Mouse (Mus musculus) kidney, postnatal 36 days (tissue): ENCODE data around the gene Ccm2.

Experiments used
- DNase-seq, 2 experiments: peaks; one replicate each; pipeline ENCODE4 v3.0.0; 2021 to 2022; ENCODE audit warnings: mixed read lengths in 2 of 2

Gene Ccm2

GRCm38 (mm10) chr11:6605021-6605481 lies 58.4 kb downstream of the Ccm2 start:
- DNase-seq = no peak

DNA sequence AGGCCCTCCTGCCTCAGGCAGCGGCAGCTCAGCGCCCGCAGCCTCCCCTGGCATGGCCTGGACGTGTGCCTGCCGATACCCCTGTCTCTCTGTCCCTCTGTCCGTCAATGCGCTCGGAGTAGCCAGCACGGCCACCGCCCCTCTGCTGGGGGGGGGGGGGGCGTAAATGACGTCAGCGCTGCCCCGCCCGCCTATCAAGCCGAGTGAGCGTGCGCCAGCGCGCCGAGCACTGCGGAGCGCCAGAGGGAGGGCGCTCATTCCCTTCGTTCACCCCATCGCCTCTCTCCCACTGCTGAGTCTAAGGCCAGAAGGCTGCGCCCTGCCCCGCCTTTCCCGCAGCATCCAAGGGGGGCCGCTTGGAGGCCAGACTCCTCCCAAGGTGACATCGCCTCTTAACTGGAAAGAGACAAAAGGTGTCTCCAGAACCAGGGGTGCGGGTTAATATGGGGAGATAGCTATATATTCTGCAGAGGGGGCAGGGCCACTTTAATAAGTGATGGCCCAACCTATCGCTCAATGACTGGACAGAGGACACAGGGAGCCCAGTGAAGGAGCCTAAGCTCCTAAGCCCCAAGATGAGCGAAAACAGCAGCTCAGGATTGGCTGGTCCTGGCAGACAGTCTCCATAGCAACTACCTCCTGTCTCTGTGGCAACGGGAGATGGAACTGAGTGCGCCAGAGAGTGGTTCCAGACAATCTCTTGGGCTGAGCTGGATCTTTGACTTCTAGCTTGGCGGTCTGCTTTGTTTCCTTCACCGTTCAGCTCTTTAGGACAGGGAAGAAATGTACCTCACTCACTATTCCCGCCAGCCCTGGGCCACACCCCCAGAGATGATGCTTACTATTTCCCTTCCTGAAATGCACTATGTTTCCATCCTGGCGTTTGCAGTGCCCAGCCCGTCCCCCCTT lies 59.1 kb downstream of the Ccm2 start, which contains the start of gene Nacad:
Gene Nacad, minus strand, starts transcription at position 563 of the 909 bp plus-strand sequence.
- peak in 1 of 2 experiments; percentile 29 for DNase-seq

GRCm38 (mm10) chr11:6615250-6616205 lies 68.8 kb downstream of the Ccm2 start:
- peak; percentile 33 to 57 for DNase-seq

DNA sequence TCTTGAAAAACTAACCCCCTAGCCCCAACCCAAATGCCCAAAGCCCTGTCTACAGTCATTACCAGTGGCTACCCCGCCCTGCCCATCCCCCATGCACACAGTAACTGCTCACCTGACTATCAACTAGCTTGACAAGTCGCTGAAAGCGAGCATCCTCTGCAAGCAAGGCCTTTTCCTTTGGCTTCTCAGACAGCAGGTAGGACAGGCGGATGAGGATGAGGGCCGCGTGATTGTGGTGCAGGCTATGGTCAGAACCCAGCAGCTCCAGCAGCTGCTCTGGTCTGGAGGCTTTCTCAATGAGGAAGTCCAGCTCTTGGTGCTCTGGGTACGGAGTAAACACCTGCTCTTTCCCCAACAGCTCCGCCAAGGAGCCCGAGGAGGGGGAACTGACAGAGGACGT lies 77.0 kb downstream of the Ccm2 start:
- no peak for DNase-seq

- no peak for DNase-seq
Observed at GRCm38 (mm10) chr11:6624619-6625382, 78.1 kb downstream of the Ccm2 start.

DNA sequence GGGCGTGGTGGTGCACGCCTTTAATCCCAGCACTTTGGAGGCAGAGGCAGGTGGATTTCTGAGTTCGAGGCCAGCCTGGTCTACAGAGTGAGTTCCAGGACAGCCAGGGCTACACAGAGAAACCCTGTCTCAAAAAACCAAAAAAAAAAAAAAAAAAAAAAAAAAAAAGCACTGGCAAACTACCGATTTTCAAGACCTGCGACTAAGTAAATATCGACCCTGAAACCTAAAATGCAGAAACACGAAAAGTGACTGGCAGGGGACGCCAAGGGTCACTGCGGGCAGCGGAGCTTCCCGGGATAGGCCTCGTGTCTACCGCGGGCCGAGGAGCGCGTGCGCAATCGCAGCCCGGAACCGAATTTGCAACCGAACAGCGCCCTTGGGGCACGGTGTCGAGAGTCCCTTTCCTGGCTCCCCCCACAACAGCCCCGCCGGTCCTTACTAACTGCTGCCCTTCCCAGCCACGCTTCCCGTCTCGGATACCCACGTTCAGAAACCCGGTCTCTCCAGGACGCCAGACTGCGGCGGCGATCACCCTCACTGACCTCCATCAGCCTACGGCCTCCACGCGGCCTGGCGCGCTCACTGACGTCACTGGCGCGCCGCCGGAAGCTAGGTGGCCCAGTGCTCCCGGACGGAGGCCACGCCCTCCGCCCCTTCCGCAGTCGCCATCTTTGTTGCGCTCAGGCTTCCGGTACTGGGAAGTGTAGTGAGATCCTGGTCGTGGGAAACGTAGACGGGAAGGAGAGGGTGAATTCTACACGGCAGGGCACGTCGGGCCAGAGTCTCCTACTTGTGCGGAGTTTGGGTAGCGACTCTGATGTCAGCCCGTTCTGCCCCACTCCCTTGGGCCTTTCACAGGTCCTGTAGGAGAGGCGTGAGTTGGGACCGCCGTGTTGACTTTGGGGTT lies 79.0 kb downstream of the Ccm2 start, which contains the start of gene Tbrg4:
Gene Tbrg4, minus strand, starts transcription at position 590 of the 910 bp plus-strand sequence.
- DNase-seq = peak; percentile 95 to 97

GRCm38 (mm10) chr11:6626388-6626772 lies 79.7 kb downstream of the Ccm2 start:
- no peak for DNase-seq

GRCm38 (mm10) chr11:6627731-6628130 lies 81.0 kb downstream of the Ccm2 start:
- DNase-seq = no peak

DNA sequence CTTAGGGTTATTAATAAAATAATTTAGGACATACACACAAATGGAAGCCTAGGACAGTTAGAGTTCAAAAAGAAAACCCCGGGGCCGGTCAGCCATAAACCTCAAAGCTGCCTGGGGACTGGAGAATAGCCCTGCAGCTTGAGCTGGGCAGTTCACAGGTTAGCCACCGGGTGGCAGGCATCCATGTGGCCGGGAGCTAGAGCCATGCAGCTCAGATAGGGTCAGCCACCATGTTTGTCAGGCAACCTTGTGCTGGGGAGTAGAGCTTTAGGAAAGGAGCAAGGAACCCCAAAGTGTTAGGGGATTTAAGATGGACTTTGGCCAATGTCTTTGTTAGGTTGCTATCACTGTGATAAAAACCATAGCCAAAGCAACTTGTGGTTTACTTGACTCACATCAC lies 81.9 kb downstream of the Ccm2 start:
- peak; percentile 42 to 82 for DNase-seq

DNA sequence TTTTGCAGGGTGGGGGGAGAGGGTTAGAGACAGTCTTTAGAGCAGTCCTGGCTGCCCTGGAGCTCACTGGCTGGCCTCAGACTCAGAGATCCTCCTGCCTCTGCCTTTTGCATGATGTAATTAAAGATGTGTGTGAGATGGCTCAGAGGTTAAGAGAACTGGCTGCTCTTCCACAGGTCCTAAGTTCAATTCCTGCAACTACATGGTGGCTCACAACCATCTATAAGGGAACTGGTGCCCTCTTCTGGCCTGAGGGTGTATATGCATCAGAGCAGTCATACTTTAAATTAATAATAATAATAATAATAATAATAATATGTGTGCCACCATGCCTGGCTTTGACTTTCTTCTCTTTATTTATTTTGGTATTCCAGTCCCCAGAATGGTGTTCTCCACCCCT lies 83.0 kb downstream of the Ccm2 start:
- DNase-seq = peak; percentile 11 to 46

GRCm38 (mm10) chr11:6636150-6636549 lies 89.5 kb downstream of the Ccm2 start:
- DNase-seq = no peak

GRCm38 (mm10) chr11:6638537-6638936 lies 91.8 kb downstream of the Ccm2 start, which contains the start of gene Wap:
TSS of gene Wap (minus strand) at chr11:6638637.
- no peak for DNase-seq

DNA sequence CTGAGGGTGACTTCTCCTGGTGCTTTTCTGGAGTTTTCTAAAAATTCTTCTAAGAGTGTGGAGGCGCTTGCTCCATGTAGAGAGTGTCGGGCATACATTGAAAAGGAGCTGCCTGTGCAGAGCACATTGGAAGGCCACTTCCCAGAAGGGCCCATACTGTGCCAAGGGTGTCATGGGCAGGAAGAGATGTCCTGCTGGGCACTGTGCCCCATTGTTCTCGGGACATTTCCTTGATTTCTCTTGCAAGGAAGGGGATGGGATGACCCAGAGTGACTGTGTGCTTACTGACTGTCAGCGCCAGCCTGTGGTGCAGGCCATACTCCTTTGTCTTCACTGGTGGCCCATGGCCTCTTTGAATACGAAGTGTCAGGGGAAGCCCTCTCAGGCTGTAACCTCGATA lies 92.4 kb downstream of the Ccm2 start:
- no peak for DNase-seq

- no peak for DNase-seq
Observed at GRCm38 (mm10) chr11:6644566-6644965, 97.9 kb downstream of the Ccm2 start.
